Mouse (Mus musculus) midbrain, embryonic 13.5 days (tissue): ENCODE data around the gene 1700025C18Rik. TPM values are rescaled to one million over a fixed set of nuclear protein-coding genes. Genes with fewer than 3 reads are reported as not detected.

Experiments
- ATAC-seq: fragments of 200-750 bp; cut with Nextera tagmentation; 2 replicates; pipeline ENCODE4 v1.8.0; 2017; ENCODE audit warnings: mild to moderate bottlenecking, moderate TSS enrichment, moderate library complexity
- H3K27ac ChIP-seq: fragments of 300-500 bp; sonication (generic); 2 replicates; pipeline ENCODE4 v1.5.1; 2015; ENCODE audit warnings: inconsistent platforms, mild to moderate bottlenecking, moderate library complexity
- H3K27me3 ChIP-seq: fragments of 300-500 bp; sonication (generic); 2 replicates; pipeline ENCODE4 v1.6.1; 2015; ENCODE audit warnings: mild to moderate bottlenecking, inconsistent platforms
- H3K36me3 ChIP-seq: fragments of 300-500 bp; sonication (generic); 2 replicates; pipeline ENCODE4 v1.6.1; 2015; ENCODE audit warnings: mild to moderate bottlenecking, inconsistent platforms
- H3K4me1 ChIP-seq: fragments of 300-500 bp; sonication (generic); replicated peaks from 2 replicates; pipeline ENCODE4 v1.6.1; 2015; ENCODE audit warnings: inconsistent platforms
- H3K4me2 ChIP-seq: fragments of 300-500 bp; sonication (generic); replicated peaks from 2 replicates; pipeline ENCODE4 v1.6.1; 2015; ENCODE audit warnings: moderate library complexity, mild to moderate bottlenecking, inconsistent platforms
- H3K4me3 ChIP-seq: fragments of 300-500 bp; sonication (generic); replicated peaks from 2 replicates; pipeline ENCODE4 v1.5.1; 2015; ENCODE audit warnings: mild to moderate bottlenecking, inconsistent platforms
- H3K9ac ChIP-seq: fragments of 300-500 bp; sonication (generic); replicated peaks from 2 replicates; pipeline ENCODE4 v1.6.1; 2015; ENCODE audit warnings: mild to moderate bottlenecking, inconsistent platforms
- H3K9me3 ChIP-seq: fragments of 300-500 bp; sonication (generic); 2 replicates; pipeline ENCODE4 v1.6.1; 2016; ENCODE audit warnings: mild to moderate bottlenecking, inconsistent platforms
- WGBS: fragments of 180-500 bp; shearing (Covaris S2); methylation state at CpG from one replicate; pipeline ENCODE4 v1.1.7; 2015; 5-methylcytosine and 5-hydroxymethylcytosine counted together
- polyA plus RNA-seq: library from polyadenylated mRNA; unstranded; fragments of >200 nt; fragmentation: Nextera tagmentation; extraction: Ambion mirVana; gene quantifications from 2 replicates; pipeline ENCODE4 v1.2.1, GENCODE M21; 2015

Gene 1700025C18Rik
- not detected in 2 replicates for polyA plus RNA-seq

- no peaks in the 10 kb centered on the region for H3K9me3 ChIP-seq
- ATAC-seq = no peak
- H3K4me3 ChIP-seq = no peak within 1 kb of the TSS
- no peak within 1 kb of the TSS; the same call in 1 of the 2 replicates for H3K9ac ChIP-seq
- 0 out of 2 replicates have a peak within 1 kb of the TSS, but pooled peaks have one; percentile 5 for H3K27ac ChIP-seq
- no peak within 1 kb of the TSS for H3K4me2 ChIP-seq
- 91% methylated on average over 2 of the region's 2 CpGs for WGBS
- H3K27me3 ChIP-seq = peaks cover 10% of the 10 kb centered on the region; the same call in 1 of the 2 replicates
- H3K4me1 ChIP-seq = peaks cover 32% of the 10 kb centered on the region
- H3K36me3 ChIP-seq = no peaks in the 10 kb centered on the region
Observed at GRCm38 (mm10) chr2:165090650-165091049, at the start of gene 1700025C18Rik. 1700025C18Rik (minus strand) TSS chr2:165090750.

- Histone ChIP-seq H3K4me1 (peaks cover 94% of the 10 kb centered on the region), H3K27me3 (peaks cover 14% of the 10 kb centered on the region; the same call in 1 of the 2 replicates), H3K36me3 (no peaks in the 10 kb centered on the region), H3K9ac (peak overlapping the region; percentile 59), H3K27ac (peak overlapping the region; percentile 92), H3K4me2 (no peak overlapping the region; the same call in 1 of the 2 replicates), H3K9me3 (no peaks in the 10 kb centered on the region), H3K4me3 (no peak overlapping the region)
- 1% methylated on average over 16 of the region's 16 CpGs for WGBS
- peak; percentile 76 for ATAC-seq
Observed at GRCm38 (mm10) chr2:165136049-165136448, 45.5 kb upstream of the 1700025C18Rik start.

DNA sequence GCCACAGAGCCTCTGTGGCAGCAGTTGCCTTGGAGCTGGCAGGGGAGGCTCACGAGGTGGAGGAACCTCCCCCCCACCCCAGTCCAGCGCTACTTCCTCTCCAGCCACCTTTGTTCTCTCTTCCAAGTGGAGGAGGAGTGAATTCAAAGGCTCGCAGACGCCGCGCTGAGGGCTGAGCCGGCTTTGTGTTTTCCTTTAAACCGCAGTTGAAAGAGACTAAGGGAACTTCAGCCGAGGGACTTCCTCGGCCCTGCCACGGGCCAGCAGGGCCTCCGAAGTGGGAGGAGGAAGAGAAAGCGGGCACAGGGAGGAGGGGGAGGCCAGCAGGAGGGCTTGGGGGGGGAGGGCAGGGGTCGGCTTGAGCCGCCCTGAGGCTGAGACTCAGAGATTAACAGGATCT lies 43.0 kb upstream of the 1700025C18Rik start:
- Histone ChIP-seq H3K4me2 (peak overlapping the region; percentile 20), H3K4me1 (peaks cover 88% of the 10 kb centered on the region), H3K4me3 (no peak overlapping the region), H3K9me3 (no peaks in the 10 kb centered on the region), H3K27ac (peak overlapping the region; percentile 92), H3K27me3 (peaks cover 2% of the 10 kb centered on the region; the same call in 1 of the 2 replicates), H3K36me3 (no peaks in the 10 kb centered on the region), H3K9ac (peak overlapping the region; percentile 52)
- peak; percentile 43 for ATAC-seq
- 0% methylated on average over 15 of the region's 15 CpGs for WGBS

DNA sequence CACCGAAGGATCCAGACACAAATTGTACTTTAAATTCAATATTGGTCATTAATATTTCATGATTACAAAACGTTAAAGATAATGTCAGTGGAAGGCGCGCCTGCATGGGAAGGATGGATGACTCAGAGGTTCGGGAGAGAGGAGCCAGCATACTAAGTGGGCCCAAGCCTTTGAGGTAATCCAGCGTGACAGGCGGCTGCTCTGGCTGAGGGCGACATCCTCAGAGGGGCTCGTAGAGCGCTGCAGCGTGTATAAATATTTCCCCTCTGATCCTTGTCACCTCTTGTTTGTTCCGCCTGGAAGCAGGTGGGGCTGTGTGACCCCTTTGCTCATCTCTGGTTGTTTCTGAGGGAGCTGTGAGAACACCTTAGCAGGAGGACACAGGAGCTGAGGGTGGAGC lies 40.9 kb upstream of the 1700025C18Rik start:
- no peak overlapping the region for H3K4me2 ChIP-seq
- WGBS = 7% methylated on average over 12 of the region's 12 CpGs
- peaks cover 84% of the 10 kb centered on the region for H3K4me1 ChIP-seq
- peak; percentile 49; the same call in 1 of the 2 replicates for ATAC-seq
- no peaks in the 10 kb centered on the region for H3K9me3 ChIP-seq
- H3K36me3 ChIP-seq = no peaks in the 10 kb centered on the region
- H3K4me3 ChIP-seq = no peak overlapping the region
- peaks cover 2% of the 10 kb centered on the region; the same call in 1 of the 2 replicates for H3K27me3 ChIP-seq
- H3K9ac ChIP-seq = no peak overlapping the region
- peak overlapping the region; percentile 75 for H3K27ac ChIP-seq

DNA sequence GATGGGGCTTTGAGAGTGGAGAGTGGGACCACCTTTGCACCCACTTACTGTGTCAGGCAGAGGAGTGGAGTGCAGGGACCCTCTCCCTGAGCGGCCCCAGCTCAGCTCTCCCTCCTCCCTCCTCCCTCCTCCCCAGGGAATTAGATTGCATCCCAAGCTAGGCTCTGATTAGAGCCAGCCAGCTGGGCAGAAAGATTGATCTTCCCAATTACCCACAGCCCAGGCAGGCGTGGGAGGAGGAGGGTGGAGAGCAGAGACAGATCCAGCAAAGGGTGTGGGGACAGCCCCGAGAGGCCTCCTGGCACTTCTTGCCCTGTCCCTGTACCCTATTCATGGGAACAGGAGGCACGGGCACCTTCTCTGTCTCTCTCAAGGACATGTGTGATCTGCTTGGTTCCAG lies 38.6 kb upstream of the 1700025C18Rik start:
- Histone ChIP-seq H3K4me1 (peaks cover 67% of the 10 kb centered on the region), H3K9me3 (no peaks in the 10 kb centered on the region), H3K27me3 (peaks cover 9% of the 10 kb centered on the region; the same call in 1 of the 2 replicates), H3K36me3 (no peaks in the 10 kb centered on the region), H3K9ac (no peak overlapping the region), H3K4me3 (no peak overlapping the region), H3K27ac (no peak overlapping the region), H3K4me2 (no peak overlapping the region)
- no peak for ATAC-seq
- 45% methylated on average over 4 of the region's 4 CpGs for WGBS

GRCm38 (mm10) chr2:165126896-165127562 lies 36.5 kb upstream of the 1700025C18Rik start:
- ATAC-seq = peak; percentile 61
- peaks cover 13% of the 10 kb centered on the region for H3K27me3 ChIP-seq
- 0 out of 2 replicates have a peak overlapping the region, but pooled peaks have one; percentile 4 for H3K9ac ChIP-seq
- no peaks in the 10 kb centered on the region for H3K9me3 ChIP-seq
- no peak overlapping the region for H3K4me3 ChIP-seq
- H3K27ac ChIP-seq = peak overlapping the region; percentile 69
- no peak overlapping the region for H3K4me2 ChIP-seq
- peaks cover 46% of the 10 kb centered on the region for H3K4me1 ChIP-seq
- WGBS = 12% methylated on average over 10 of the region's 10 CpGs
- 0 out of 2 replicates have a peak, but pooled peaks cover 4% of the 10 kb centered on the region for H3K36me3 ChIP-seq

DNA sequence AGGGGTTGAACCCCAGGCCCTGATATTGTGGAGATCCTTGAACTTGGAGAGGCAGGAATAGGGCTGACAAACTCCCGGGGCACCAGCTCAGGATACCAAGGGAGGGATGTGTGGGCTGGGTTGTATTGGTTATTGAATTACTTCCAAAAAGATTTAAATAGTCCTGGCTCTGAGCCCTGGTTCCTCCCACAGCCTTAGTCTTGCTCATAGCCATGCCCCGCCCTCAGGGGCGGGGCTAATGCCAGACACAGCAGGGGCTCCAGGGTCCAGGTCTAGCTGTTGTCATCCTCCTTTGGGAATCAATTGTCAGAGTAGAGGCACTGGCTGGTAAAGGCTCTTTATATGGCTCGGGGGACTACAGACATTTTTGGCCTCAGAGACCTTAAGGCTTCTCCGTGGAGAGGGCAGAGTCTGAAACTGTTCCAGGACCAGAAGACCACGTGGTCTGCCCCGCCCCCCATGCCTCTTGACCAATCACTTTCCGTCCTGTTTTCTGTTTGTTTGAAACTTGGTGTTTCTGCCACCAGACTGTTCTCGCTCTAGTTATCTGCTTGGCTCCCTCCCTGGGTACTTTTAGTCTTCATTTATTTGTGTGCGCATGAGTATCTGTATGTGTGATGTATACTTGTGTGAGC lies 30.8 kb upstream of the 1700025C18Rik start:
- Histone ChIP-seq H3K9ac (no peak overlapping the region), H3K36me3 (0 out of 2 replicates have a peak, but pooled peaks cover 4% of the 10 kb centered on the region), H3K4me3 (no peak overlapping the region), H3K9me3 (no peaks in the 10 kb centered on the region), H3K4me1 (peaks cover 31% of the 10 kb centered on the region), H3K27ac (no peak overlapping the region), H3K4me2 (no peak overlapping the region), H3K27me3 (peaks cover 24% of the 10 kb centered on the region)
- peak; percentile 41; the same call in 1 of the 2 replicates for ATAC-seq
- WGBS = 39% methylated on average over 10 of the region's 10 CpGs

DNA sequence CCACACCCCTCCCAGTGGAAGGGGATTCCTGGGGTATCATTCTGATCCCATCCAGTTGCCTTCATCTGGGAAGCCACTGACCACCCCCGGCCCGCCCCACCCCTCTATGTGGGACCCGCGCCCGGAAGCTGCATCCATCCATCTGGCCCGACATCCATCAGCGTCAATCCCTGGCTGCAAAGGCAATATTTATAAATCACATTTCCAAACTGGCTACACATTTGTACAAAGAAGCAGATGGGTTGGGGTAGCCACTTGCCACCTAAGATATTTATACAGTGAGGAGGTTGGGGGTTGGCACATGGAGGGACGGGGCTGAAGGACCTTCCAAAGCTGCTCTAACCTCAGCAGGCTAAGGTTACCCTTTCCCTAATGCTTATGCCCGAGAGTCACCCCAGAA lies 30.2 kb upstream of the 1700025C18Rik start:
- Histone ChIP-seq H3K9ac (no peak overlapping the region), H3K36me3 (0 out of 2 replicates have a peak, but pooled peaks cover 4% of the 10 kb centered on the region), H3K4me1 (peaks cover 29% of the 10 kb centered on the region), H3K27ac (no peak overlapping the region), H3K27me3 (peaks cover 29% of the 10 kb centered on the region), H3K4me3 (no peak overlapping the region), H3K9me3 (no peaks in the 10 kb centered on the region), H3K4me2 (no peak overlapping the region)
- WGBS = 83% methylated on average over 9 of the region's 9 CpGs
- no peak; the same call in 1 of the 2 replicates for ATAC-seq

DNA sequence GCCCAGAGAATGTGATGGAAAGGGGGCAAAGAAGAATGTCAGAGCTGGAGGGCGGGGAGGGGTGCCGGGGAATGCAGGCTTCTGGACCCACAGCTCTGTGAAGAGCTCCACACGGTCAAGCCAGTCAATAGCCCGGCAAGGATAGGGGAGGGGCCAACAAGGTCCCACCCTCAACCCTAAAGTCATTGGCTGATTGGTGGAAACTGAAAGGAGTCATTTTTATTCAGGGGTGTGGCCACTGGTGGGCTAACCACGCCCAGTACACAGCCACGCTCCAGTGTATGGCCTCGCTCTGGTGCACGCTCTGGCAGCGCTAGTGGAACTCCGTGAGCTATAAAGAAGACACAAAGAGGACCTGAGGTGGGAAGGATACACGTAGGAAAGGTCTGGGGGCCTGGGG lies 23.2 kb upstream of the 1700025C18Rik start:
- Histone ChIP-seq H3K4me1 (peaks cover 28% of the 10 kb centered on the region), H3K36me3 (no peaks in the 10 kb centered on the region), H3K9ac (no peak overlapping the region), H3K4me3 (no peak overlapping the region), H3K27ac (no peak overlapping the region), H3K4me2 (no peak overlapping the region), H3K27me3 (peaks cover 85% of the 10 kb centered on the region), H3K9me3 (no peaks in the 10 kb centered on the region)
- ATAC-seq = 0 out of 2 replicates have a peak, but pooled peaks have one; percentile 21
- 20% methylated on average over 11 of the region's 11 CpGs for WGBS

DNA sequence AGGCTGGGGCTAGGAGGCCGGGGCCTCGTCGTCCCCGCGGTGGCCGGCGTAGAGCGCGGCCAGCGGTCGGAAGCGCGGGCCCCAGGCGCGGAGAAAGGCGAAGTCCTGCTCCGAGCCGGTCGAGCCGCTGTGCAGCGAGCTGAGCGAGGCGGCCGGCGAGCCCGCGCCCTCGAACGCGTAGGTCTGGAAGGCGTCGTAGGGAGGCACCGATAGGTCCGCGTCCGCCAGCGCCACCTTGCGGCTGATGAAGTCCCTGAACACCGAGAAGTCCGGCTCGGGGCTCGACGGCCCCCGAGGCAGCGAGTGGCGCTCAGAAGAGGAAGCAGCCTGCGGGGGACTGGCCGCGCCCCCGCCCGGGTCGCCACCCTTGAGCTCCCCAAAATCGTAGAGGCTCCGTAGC lies 21.6 kb upstream of the 1700025C18Rik start:
- H3K4me3 ChIP-seq = no peak overlapping the region

DNA sequence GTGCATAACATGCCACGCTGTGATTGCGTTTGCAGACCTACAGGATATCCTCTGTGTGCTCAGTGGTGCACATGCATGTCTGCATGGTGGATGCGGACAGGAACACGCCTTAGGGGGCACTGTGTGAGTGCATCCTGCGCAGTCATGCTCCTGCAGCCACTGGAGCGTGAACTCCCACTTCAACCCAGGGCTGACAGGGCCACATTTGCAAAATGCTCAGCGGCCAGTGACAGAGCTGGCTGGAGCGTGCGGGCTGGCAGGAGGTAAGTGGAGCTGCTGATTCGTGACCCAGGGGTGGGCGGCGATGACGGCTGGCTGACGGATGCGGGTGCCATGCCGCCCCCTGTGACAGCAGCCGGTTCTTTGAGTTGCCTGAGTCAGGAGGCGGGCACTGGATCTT lies 16.0 kb upstream of the 1700025C18Rik start:
- peak; percentile 58 for ATAC-seq
- Histone ChIP-seq H3K36me3 (no peaks in the 10 kb centered on the region), H3K4me2 (no peak overlapping the region), H3K4me1 (peaks cover 11% of the 10 kb centered on the region), H3K27ac (peak overlapping the region; percentile 51; the same call in 1 of the 2 replicates), H3K27me3 (peaks cover 64% of the 10 kb centered on the region), H3K9me3 (no peaks in the 10 kb centered on the region), H3K4me3 (no peak overlapping the region), H3K9ac (peak overlapping the region; percentile 52; the same call in 1 of the 2 replicates)
- WGBS = 21% methylated on average over 18 of the region's 18 CpGs

More for the DNA sequence above, 21.6 kb upstream of the 1700025C18Rik start:
- H3K4me2 ChIP-seq = peak overlapping the region; percentile 28
- H3K9ac ChIP-seq = no peak overlapping the region
- H3K9me3 ChIP-seq = no peaks in the 10 kb centered on the region
- H3K27me3 ChIP-seq = peaks cover 85% of the 10 kb centered on the region
- no peak overlapping the region for H3K27ac ChIP-seq
- WGBS = 1% methylated on average over 54 of the region's 54 CpGs
- H3K4me1 ChIP-seq = peaks cover 23% of the 10 kb centered on the region
- peak; percentile 73 for ATAC-seq
- no peaks in the 10 kb centered on the region for H3K36me3 ChIP-seq
